Mouse (Mus musculus): ENCODE measurements around the gene Smco4. TPM values are rescaled to one million over a fixed set of nuclear protein-coding genes. Genes with fewer than 3 reads are reported as not detected.

Smco4 gene
- total and polyA plus RNA-seq, 2 experiments = 5.9 to 7.9 TPM

DNA sequence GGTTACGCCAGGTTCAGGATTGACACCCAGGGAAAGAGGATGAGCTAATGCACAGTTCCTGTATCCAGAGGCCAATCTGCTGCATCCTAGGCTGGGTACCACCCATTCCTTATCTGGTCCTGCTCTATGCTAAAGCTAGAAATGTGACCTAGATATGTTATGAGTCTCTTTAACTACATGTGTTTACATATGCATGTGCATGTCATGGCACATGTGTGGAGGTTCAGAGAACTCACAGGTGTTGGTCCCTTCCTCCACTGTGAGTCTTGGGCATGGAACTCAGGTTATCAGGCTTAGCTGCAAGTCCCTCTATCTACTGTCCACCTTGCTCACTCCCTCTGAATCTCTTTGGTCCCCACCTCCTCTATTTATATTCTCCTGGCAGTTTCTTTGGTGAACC is 92.7 kb downstream of the Smco4 start:
- H3K27me3 ChIP-seq (ENCODE audit: control insufficient read depth, insufficient read depth, low read length) = no peaks in the 10 kb centered on the region
- no peak for TF ChIP-seq CTCF (IDR thresholded peaks at IDR 0.05; ENCODE audit: low read depth, low read length)
- TF ChIP-seq POLR2A (IDR thresholded peaks at IDR 0.05; ENCODE audit: extremely low read depth, insufficient read depth, low read length) = no peak
- no peaks in the 10 kb centered on the region for H3K36me3 ChIP-seq (ENCODE audit: control insufficient read depth, insufficient read depth, low read length)
- no peak for DNase-seq (ENCODE audit: extremely low read depth, low read depth, low spot score)
- 97% methylated on average over 1 of the region's 1 CpGs for whole genome bisulfite sequencing
- H3K9ac ChIP-seq (ENCODE audit: low read depth, low read length) = no peak overlapping the region
- H3K27ac ChIP-seq (replicated peaks; ENCODE audit: insufficient read depth, low read depth, low read length) = no peak overlapping the region
- no peaks in the 10 kb centered on the region for H3K79me2 ChIP-seq (ENCODE audit: control insufficient read depth, insufficient read depth, low read length)
- H3K4me1 ChIP-seq (ENCODE audit: control insufficient read depth, insufficient read depth, low read length) = no peaks in the 10 kb centered on the region
- no peak overlapping the region for H3K4me3 ChIP-seq (ENCODE audit: insufficient read depth, low read depth, low read length)

- Histone ChIP-seq H3K4me1 (ENCODE audit: control insufficient read depth, insufficient read depth, low read length) (no peaks in the 10 kb centered on the region), H3K27ac (replicated peaks; ENCODE audit: insufficient read depth, low read depth, low read length) (no peak overlapping the region), H3K27me3 (ENCODE audit: control insufficient read depth, insufficient read depth, low read length) (no peaks in the 10 kb centered on the region), H3K9ac (ENCODE audit: low read depth, low read length) (no peak overlapping the region), H3K79me2 (ENCODE audit: control insufficient read depth, insufficient read depth, low read length) (no peaks in the 10 kb centered on the region), H3K4me3 (ENCODE audit: insufficient read depth, low read depth, low read length) (no peak overlapping the region), H3K36me3 (ENCODE audit: control insufficient read depth, insufficient read depth, low read length) (no peaks in the 10 kb centered on the region)
- DNase-seq (ENCODE audit: extremely low read depth, low read depth, low spot score) = no peak
- WGBS = 77% methylated on average over 6 of the region's 6 CpGs
- TF ChIP-seq CTCF (IDR thresholded peaks at IDR 0.05; ENCODE audit: low read depth, low read length) = no peak
- TF ChIP-seq POLR2A (IDR thresholded peaks at IDR 0.05; ENCODE audit: extremely low read depth, insufficient read depth, low read length) = no peak
Observed at GRCm38 (mm10) chr9:15587157-15587854, 94.1 kb downstream of the Smco4 start.

GRCm38 (mm10) chr9:15594148-15594547 is 100.9 kb downstream of the Smco4 start:
- DNase-seq (ENCODE audit: extremely low read depth, low read depth, low spot score) = no peak
- TF ChIP-seq POLR2A (IDR thresholded peaks at IDR 0.05; ENCODE audit: extremely low read depth, insufficient read depth, low read length) (no peak), CTCF (IDR thresholded peaks at IDR 0.05; ENCODE audit: low read depth, low read length) (no peak)
- WGBS = 91% methylated on average over 4 of the region's 4 CpGs
- Histone ChIP-seq H3K79me2 (ENCODE audit: control insufficient read depth, insufficient read depth, low read length) (no peaks in the 10 kb centered on the region), H3K27ac (replicated peaks; ENCODE audit: insufficient read depth, low read depth, low read length) (no peak overlapping the region), H3K4me3 (ENCODE audit: insufficient read depth, low read depth, low read length) (no peak overlapping the region), H3K9ac (ENCODE audit: low read depth, low read length) (no peak overlapping the region), H3K36me3 (ENCODE audit: control insufficient read depth, insufficient read depth, low read length) (no peaks in the 10 kb centered on the region), H3K4me1 (ENCODE audit: control insufficient read depth, insufficient read depth, low read length) (no peaks in the 10 kb centered on the region), H3K27me3 (ENCODE audit: control insufficient read depth, insufficient read depth, low read length) (no peaks in the 10 kb centered on the region)

Other genes starting within 250 kb of the Smco4 start
- gene Med17, start 213.5 kb upstream of the Smco4 start, total RNA-seq (2014; rRNA removed) = 8.5 and 10.7 TPM in 2 replicates
- gene Med17, start 213.5 kb upstream of the Smco4 start, polyA plus RNA-seq (2012; rRNA removed) = 12.6 and 12.9 TPM in 2 replicates
- 179 and 188 TPM in 2 replicates for gene Taf1d, start 187.2 kb upstream of the Smco4 start, total RNA-seq (2014; rRNA removed)
- 4.1 and 6.8 TPM in 2 replicates for gene Taf1d, start 187.2 kb upstream of the Smco4 start, polyA plus RNA-seq (2012; rRNA removed)
- gene 4931406C07Rik, start 187.0 kb upstream of the Smco4 start, total RNA-seq (2014; rRNA removed) = 122 and 174 TPM in 2 replicates
- 48.2 and 56.1 TPM in 2 replicates for gene 4931406C07Rik, start 187.0 kb upstream of the Smco4 start, polyA plus RNA-seq (2012; rRNA removed)
- 3.8 and 4.9 TPM in 2 replicates for gene Cep295, start 135.6 kb upstream of the Smco4 start, total RNA-seq (2014; rRNA removed)
- gene Cep295, start 135.6 kb upstream of the Smco4 start, polyA plus RNA-seq (2012; rRNA removed) = 0.47 and 1.5 TPM in 2 replicates
- 0.09 and 0.20 TPM in 2 replicates for gene Deup1, start 134.5 kb downstream of the Smco4 start, total RNA-seq (2014; rRNA removed)
- 0.02 TPM in 1 of 2 replicates, not detected in the other for gene Deup1, start 134.5 kb downstream of the Smco4 start, polyA plus RNA-seq (2012; rRNA removed)
- gene Slc36a4, start 216.3 kb downstream of the Smco4 start, total RNA-seq (2014; rRNA removed) = 3.8 and 4.6 TPM in 2 replicates
- gene Slc36a4, start 216.3 kb downstream of the Smco4 start, polyA plus RNA-seq (2012; rRNA removed) = 1.9 and 2.6 TPM in 2 replicates